Mouse (Mus musculus): ENCODE data around the gene Ddx49. TPM values are rescaled to one million over a fixed set of nuclear protein-coding genes. Genes with fewer than 3 reads are reported as not detected.
A peak's percentile ranks its signal among the peaks of the same experiment; 100 is the strongest.

Gene Ddx49
- total and polyA plus RNA-seq, 2 experiments from 2014 or later: 40.4 to 53.8 TPM

GRCm38 (mm10) chr8:70282603-70283135 is 19.6 kb downstream of the Ddx49 start, which contains the start of gene Homer3:
Homer3 (plus strand) TSS chr8:70282827.
- Histone ChIP-seq H3K4me1 (ENCODE audit: insufficient read depth, low read length) (no peaks in the 10 kb centered on the region), H3K36me3 (ENCODE audit: insufficient read depth, low read length) (peaks cover 15% of the 10 kb centered on the region; the same call in 1 of the 2 replicates), H3K27ac (peak within 1 kb of the TSS; percentile 73; the same call in 1 of the 2 replicates), H3K4me2 (ENCODE audit: low read depth, low read length) (peak within 1 kb of the TSS; percentile 92), H3K27me3 (ENCODE audit: insufficient read depth, low read length) (no peaks in the 10 kb centered on the region), H3K4me3 (ENCODE audit: low read length) (peak within 1 kb of the TSS; percentile 81), H3K9ac (replicated peaks; ENCODE audit: low read length) (peak within 1 kb of the TSS; percentile 81), H3K9me3 (ENCODE audit: low read length) (no peaks in the 10 kb centered on the region)
- under 1% methylated on average over 35 of the region's 36 CpGs for WGBS
- peak; percentile 78 for TF ChIP-seq CTCF (IDR thresholded peaks at IDR 0.05; ENCODE audit: low read depth)
- DNase-seq (ENCODE audit: low spot score): peak; percentile 84
- peak; percentile 85 for ATAC-seq

- Histone ChIP-seq H3K27ac (no peak overlapping the region; the same call in 1 of the 2 replicates), H3K27me3 (ENCODE audit: insufficient read depth, low read length) (no peaks in the 10 kb centered on the region), H3K4me1 (ENCODE audit: insufficient read depth, low read length) (no peaks in the 10 kb centered on the region), H3K9me3 (ENCODE audit: low read length) (no peaks in the 10 kb centered on the region), H3K9ac (replicated peaks; ENCODE audit: low read length) (no peak overlapping the region), H3K36me3 (ENCODE audit: insufficient read depth, low read length) (peaks cover 5% of the 10 kb centered on the region; the same call in 1 of the 2 replicates), H3K4me2 (ENCODE audit: low read depth, low read length) (no peak overlapping the region), H3K4me3 (ENCODE audit: low read length) (no peak overlapping the region)
- WGBS: 37% methylated on average over 3 of the region's 3 CpGs
- no peak for DNase-seq (ENCODE audit: low spot score)
- ATAC-seq: no peak
- TF ChIP-seq CTCF (IDR thresholded peaks at IDR 0.05; ENCODE audit: low read depth): no peak
These were observed 21.3 kb downstream of the Ddx49 start for GRCm38 (mm10) chr8:70281001-70281400.

- Histone ChIP-seq H3K27me3 (ENCODE audit: insufficient read depth, low read length) (no peaks in the 10 kb centered on the region), H3K36me3 (ENCODE audit: insufficient read depth, low read length) (no peaks in the 10 kb centered on the region), H3K9ac (replicated peaks; ENCODE audit: low read length) (no peak overlapping the region), H3K27ac (no peak overlapping the region), H3K4me3 (ENCODE audit: low read length) (no peak overlapping the region), H3K4me2 (ENCODE audit: low read depth, low read length) (no peak overlapping the region), H3K4me1 (ENCODE audit: insufficient read depth, low read length) (no peaks in the 10 kb centered on the region), H3K9me3 (ENCODE audit: low read length) (no peaks in the 10 kb centered on the region)
- no peak for TF ChIP-seq CTCF (IDR thresholded peaks at IDR 0.05; ENCODE audit: low read depth)
- WGBS: 78% methylated on average over 8 of the region's 8 CpGs
- ATAC-seq: no peak
- no peak for DNase-seq (ENCODE audit: low spot score)
These were observed 23.0 kb downstream of the Ddx49 start for GRCm38 (mm10) chr8:70279266-70279665.

- no peak overlapping the region for H3K4me2 ChIP-seq (ENCODE audit: low read depth, low read length)
- DNase-seq (ENCODE audit: low spot score): no peak
- WGBS: 50% methylated on average over 15 of the region's 15 CpGs
These were observed 24.1 kb downstream of the Ddx49 start for GRCm38 (mm10) chr8:70278175-70278574.

GRCm38 (mm10) chr8:70276476-70276875 is 25.8 kb downstream of the Ddx49 start:
- Histone ChIP-seq H3K4me2 (ENCODE audit: low read depth, low read length) (no peak overlapping the region), H3K4me1 (ENCODE audit: insufficient read depth, low read length) (no peaks in the 10 kb centered on the region), H3K9me3 (ENCODE audit: low read length) (no peaks in the 10 kb centered on the region), H3K36me3 (ENCODE audit: insufficient read depth, low read length) (no peaks in the 10 kb centered on the region), H3K9ac (replicated peaks; ENCODE audit: low read length) (no peak overlapping the region), H3K4me3 (ENCODE audit: low read length) (no peak overlapping the region), H3K27ac (no peak overlapping the region), H3K27me3 (ENCODE audit: insufficient read depth, low read length) (no peaks in the 10 kb centered on the region)
- DNase-seq (ENCODE audit: low spot score) (no peak), ATAC-seq (no peak)
- no peak for TF ChIP-seq CTCF (IDR thresholded peaks at IDR 0.05; ENCODE audit: low read depth)
- WGBS: 92% methylated on average over 3 of the region's 3 CpGs

More at GRCm38 (mm10) chr8:70278175-70278574, 24.1 kb downstream of the Ddx49 start:
- Histone ChIP-seq H3K9me3 (ENCODE audit: low read length) (no peaks in the 10 kb centered on the region), H3K27ac (peak overlapping the region; percentile 0; the same call in 1 of the 2 replicates), H3K27me3 (ENCODE audit: insufficient read depth, low read length) (no peaks in the 10 kb centered on the region), H3K4me3 (ENCODE audit: low read length) (no peak overlapping the region), H3K36me3 (ENCODE audit: insufficient read depth, low read length) (no peaks in the 10 kb centered on the region), H3K4me1 (ENCODE audit: insufficient read depth, low read length) (no peaks in the 10 kb centered on the region), H3K9ac (replicated peaks; ENCODE audit: low read length) (0 out of 2 replicates have a peak overlapping the region, but pooled peaks have one; percentile 9)
- no peak for TF ChIP-seq CTCF (IDR thresholded peaks at IDR 0.05; ENCODE audit: low read depth)
- ATAC-seq: no peak

- no peak for DNase-seq (ENCODE audit: low spot score)
- no peak overlapping the region for H3K4me2 ChIP-seq (ENCODE audit: low read depth, low read length)
- no peaks in the 10 kb centered on the region for H3K9me3 ChIP-seq (ENCODE audit: low read length)
- no peak for ATAC-seq
- no peaks in the 10 kb centered on the region for H3K4me1 ChIP-seq (ENCODE audit: insufficient read depth, low read length)
- no peaks in the 10 kb centered on the region for H3K36me3 ChIP-seq (ENCODE audit: insufficient read depth, low read length)
- no peak for TF ChIP-seq CTCF (IDR thresholded peaks at IDR 0.05; ENCODE audit: low read depth)
- no peak overlapping the region for H3K9ac ChIP-seq (replicated peaks; ENCODE audit: low read length)
- H3K27ac ChIP-seq: no peak overlapping the region
- H3K4me3 ChIP-seq (ENCODE audit: low read length): no peak overlapping the region
- no peaks in the 10 kb centered on the region for H3K27me3 ChIP-seq (ENCODE audit: insufficient read depth, low read length)
These were observed 27.9 kb downstream of the Ddx49 start for GRCm38 (mm10) chr8:70274350-70274749.

- WGBS: 60% methylated on average over 3 of the region's 3 CpGs
- H3K27me3 ChIP-seq (ENCODE audit: insufficient read depth, low read length): no peaks in the 10 kb centered on the region
- no peak for ATAC-seq
- TF ChIP-seq CTCF (IDR thresholded peaks at IDR 0.05; ENCODE audit: low read depth): no peak
- no peak overlapping the region for H3K4me3 ChIP-seq (ENCODE audit: low read length)
- H3K4me2 ChIP-seq (ENCODE audit: low read depth, low read length): no peak overlapping the region
- H3K4me1 ChIP-seq (ENCODE audit: insufficient read depth, low read length): no peaks in the 10 kb centered on the region
- H3K9ac ChIP-seq (replicated peaks; ENCODE audit: low read length): no peak overlapping the region
- no peak for DNase-seq (ENCODE audit: low spot score)
- H3K9me3 ChIP-seq (ENCODE audit: low read length): no peaks in the 10 kb centered on the region
- no peaks in the 10 kb centered on the region for H3K36me3 ChIP-seq (ENCODE audit: insufficient read depth, low read length)
- no peak overlapping the region for H3K27ac ChIP-seq
These were observed 29.3 kb downstream of the Ddx49 start for GRCm38 (mm10) chr8:70272949-70273348.
